Mouse (Mus musculus): ENCODE data around the gene Ugp2. TPM values are rescaled to one million over a fixed set of nuclear protein-coding genes. Genes with fewer than 3 reads are reported as not detected.

The Ugp2 gene
- 11.6 TPM for polyA plus RNA-seq (2012; fragmentation: generic; extraction: Trizol)
- long read RNA-seq, experiment 1, transcript Ugp2-201 (10 exons, 2,044 nt), result minor isoform, 16 of 92 reads
- long read RNA-seq, experiment 1, transcript Ugp2-202 (10 exons, 2,683 nt), result major isoform, 66 of 92 reads
- long read RNA-seq, experiment 1, partial matches to known transcripts, result 7 of 92 reads
- long read RNA-seq, experiment 1, other reads (novel, unspliced or antisense), result 2 of 92 reads
- long read RNA-seq, experiment 2, transcript Ugp2-202 (10 exons, 2,683 nt), result major isoform, 124 of 202 reads
- long read RNA-seq, experiment 2, transcript Ugp2-201 (10 exons, 2,044 nt), result minor isoform, 70 of 202 reads
- long read RNA-seq, experiment 2, partial matches to known transcripts, result 2 of 202 reads
- long read RNA-seq, experiment 2, other reads (novel, unspliced or antisense), result 6 of 202 reads

- H3K79me2 ChIP-seq (ENCODE audit: control insufficient read depth, insufficient read depth), result peaks cover 31% of the 10 kb centered on the region
- TF ChIP-seq MAX (IDR thresholded peaks at IDR 0.05) (peak; percentile 99), CTCF (IDR thresholded peaks at IDR 0.05; ENCODE audit: control insufficient read depth, insufficient read depth, insufficient read length) (no peak), FOSL1 (IDR thresholded peaks at IDR 0.05; ENCODE audit: insufficient read depth, low read length, poor library complexity, severe bottlenecking) (no peak), MYOD1 (IDR thresholded peaks at IDR 0.05; ENCODE audit: control insufficient read depth, insufficient read length, low read depth) (no peak)
- H3ac ChIP-seq (ENCODE audit: control insufficient read depth, insufficient read length, low read depth), result peak within 1 kb of the TSS; percentile 91
- peak within 1 kb of the TSS; percentile 34 for H3K4me3 ChIP-seq (ENCODE audit: insufficient read depth, poor library complexity, severe bottlenecking)
- H3K27me3 ChIP-seq (ENCODE audit: control insufficient read depth, insufficient read depth, insufficient read length), result no peaks in the 10 kb centered on the region
- peaks cover 8% of the 10 kb centered on the region for H3K79me3 ChIP-seq (ENCODE audit: low read depth)
- H3K36me3 ChIP-seq (ENCODE audit: control insufficient read depth, insufficient read depth), result no peaks in the 10 kb centered on the region
These were observed at the start of gene Ugp2 for GRCm38 (mm10) chr11:21371122-21371806. Gene Ugp2, minus strand, starts transcription at chr11:21371201.

GRCm38 (mm10) chr11:21414911-21415381, 43.9 kb upstream of the Ugp2 start:
- Histone ChIP-seq H3K79me2 (ENCODE audit: control insufficient read depth, insufficient read depth) (no peaks in the 10 kb centered on the region), H3ac (ENCODE audit: control insufficient read depth, insufficient read length, low read depth) (no peak overlapping the region), H3K4me3 (ENCODE audit: insufficient read depth, poor library complexity, severe bottlenecking) (no peak overlapping the region), H3K27me3 (ENCODE audit: control insufficient read depth, insufficient read depth, insufficient read length) (no peaks in the 10 kb centered on the region), H3K36me3 (ENCODE audit: control insufficient read depth, insufficient read depth) (no peaks in the 10 kb centered on the region), H3K79me3 (ENCODE audit: low read depth) (no peaks in the 10 kb centered on the region)
- no peak for TF ChIP-seq CEBPB (IDR thresholded peaks at IDR 0.05; ENCODE audit: low read depth)

GRCm38 (mm10) chr11:21406668-21407067, 35.7 kb upstream of the Ugp2 start:
- Histone ChIP-seq H3ac (ENCODE audit: control insufficient read depth, insufficient read length, low read depth) (no peak overlapping the region), H3K79me2 (ENCODE audit: control insufficient read depth, insufficient read depth) (no peaks in the 10 kb centered on the region), H3K36me3 (ENCODE audit: control insufficient read depth, insufficient read depth) (no peaks in the 10 kb centered on the region), H3K4me3 (ENCODE audit: insufficient read depth, poor library complexity, severe bottlenecking) (no peak overlapping the region), H3K79me3 (ENCODE audit: low read depth) (no peaks in the 10 kb centered on the region), H3K27me3 (ENCODE audit: control insufficient read depth, insufficient read depth, insufficient read length) (no peaks in the 10 kb centered on the region)
- TF ChIP-seq USF1 (IDR thresholded peaks at IDR 0.05; ENCODE audit: low read depth), result no peak
- TF ChIP-seq MYOG (IDR thresholded peaks at IDR 0.05; ENCODE audit: control insufficient read depth, extremely low read depth, insufficient read length), result no peak
- no peak for TF ChIP-seq CEBPB (IDR thresholded peaks at IDR 0.05; ENCODE audit: low read depth)
- no peak for TF ChIP-seq FOSL1 (IDR thresholded peaks at IDR 0.05; ENCODE audit: insufficient read depth, low read length, poor library complexity, severe bottlenecking)
- TF ChIP-seq CTCF (IDR thresholded peaks at IDR 0.05; ENCODE audit: control insufficient read depth, insufficient read depth, insufficient read length), result no peak
- no peak for TF ChIP-seq MYOD1 (IDR thresholded peaks at IDR 0.05; ENCODE audit: control insufficient read depth, insufficient read length, low read depth)
- no peak for TF ChIP-seq MAX (IDR thresholded peaks at IDR 0.05)

GRCm38 (mm10) chr11:21406141-21406540, 35.1 kb upstream of the Ugp2 start:
- no peak overlapping the region for H3K4me3 ChIP-seq (ENCODE audit: insufficient read depth, poor library complexity, severe bottlenecking)
- TF ChIP-seq USF1 (IDR thresholded peaks at IDR 0.05; ENCODE audit: low read depth) (no peak), CEBPB (IDR thresholded peaks at IDR 0.05; ENCODE audit: low read depth) (no peak), CTCF (IDR thresholded peaks at IDR 0.05; ENCODE audit: control insufficient read depth, insufficient read depth, insufficient read length) (no peak), MYOD1 (IDR thresholded peaks at IDR 0.05; ENCODE audit: control insufficient read depth, insufficient read length, low read depth) (no peak), MAX (IDR thresholded peaks at IDR 0.05) (no peak), FOSL1 (IDR thresholded peaks at IDR 0.05; ENCODE audit: insufficient read depth, low read length, poor library complexity, severe bottlenecking) (no peak), MYOG (IDR thresholded peaks at IDR 0.05; ENCODE audit: control insufficient read depth, extremely low read depth, insufficient read length) (no peak)
- H3K36me3 ChIP-seq (ENCODE audit: control insufficient read depth, insufficient read depth), result no peaks in the 10 kb centered on the region
- H3ac ChIP-seq (ENCODE audit: control insufficient read depth, insufficient read length, low read depth), result no peak overlapping the region
- no peaks in the 10 kb centered on the region for H3K27me3 ChIP-seq (ENCODE audit: control insufficient read depth, insufficient read depth, insufficient read length)
- H3K79me2 ChIP-seq (ENCODE audit: control insufficient read depth, insufficient read depth), result no peaks in the 10 kb centered on the region
- H3K79me3 ChIP-seq (ENCODE audit: low read depth), result no peaks in the 10 kb centered on the region

DNA sequence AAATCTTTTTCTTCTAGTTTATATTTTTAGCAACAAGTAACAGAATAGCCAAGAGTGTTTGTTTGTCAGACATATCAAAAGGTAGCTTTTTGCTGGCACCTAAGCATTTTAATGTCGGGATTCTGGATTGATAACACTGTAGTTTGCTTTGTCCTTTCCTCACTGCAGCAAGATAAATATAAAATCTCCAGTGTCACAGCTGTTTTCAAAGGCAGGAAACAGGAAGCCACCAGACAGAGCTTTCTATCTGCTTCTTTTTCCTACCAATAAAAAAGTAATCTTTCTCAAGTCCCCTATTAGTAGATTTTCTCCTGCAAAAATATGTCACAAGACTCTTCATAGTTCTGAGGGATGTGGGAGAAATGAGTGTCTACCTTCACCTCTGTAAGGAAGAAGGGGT, 32.9 kb upstream of the Ugp2 start:
- TF ChIP-seq CEBPB (IDR thresholded peaks at IDR 0.05; ENCODE audit: low read depth) (no peak), MAX (IDR thresholded peaks at IDR 0.05) (no peak), MYOG (IDR thresholded peaks at IDR 0.05; ENCODE audit: control insufficient read depth, extremely low read depth, insufficient read length) (no peak), FOSL1 (IDR thresholded peaks at IDR 0.05; ENCODE audit: insufficient read depth, low read length, poor library complexity, severe bottlenecking) (no peak), MYOD1 (IDR thresholded peaks at IDR 0.05; ENCODE audit: control insufficient read depth, insufficient read length, low read depth) (no peak), USF1 (IDR thresholded peaks at IDR 0.05; ENCODE audit: low read depth) (no peak), CTCF (IDR thresholded peaks at IDR 0.05; ENCODE audit: control insufficient read depth, insufficient read depth, insufficient read length) (no peak)
- Histone ChIP-seq H3K27me3 (ENCODE audit: control insufficient read depth, insufficient read depth, insufficient read length) (no peaks in the 10 kb centered on the region), H3K79me3 (ENCODE audit: low read depth) (no peaks in the 10 kb centered on the region), H3K79me2 (ENCODE audit: control insufficient read depth, insufficient read depth) (no peaks in the 10 kb centered on the region), H3ac (ENCODE audit: control insufficient read depth, insufficient read length, low read depth) (no peak overlapping the region), H3K36me3 (ENCODE audit: control insufficient read depth, insufficient read depth) (no peaks in the 10 kb centered on the region), H3K4me3 (ENCODE audit: insufficient read depth, poor library complexity, severe bottlenecking) (no peak overlapping the region)
